Mouse (Mus musculus) T-helper 2 cell (primary cell): Measurements from ENCODE around the gene Elavl1.

Experiments
- in situ Hi-C: fragments of 300-600 bp; cut with MboI, MseI; formaldehyde crosslinking; loops from one replicate; pipeline ENCODE4 v1.15.1; 2025; ENCODE audit warnings: high pct_unique_total_duplicates

Elavl1 gene

DNA sequence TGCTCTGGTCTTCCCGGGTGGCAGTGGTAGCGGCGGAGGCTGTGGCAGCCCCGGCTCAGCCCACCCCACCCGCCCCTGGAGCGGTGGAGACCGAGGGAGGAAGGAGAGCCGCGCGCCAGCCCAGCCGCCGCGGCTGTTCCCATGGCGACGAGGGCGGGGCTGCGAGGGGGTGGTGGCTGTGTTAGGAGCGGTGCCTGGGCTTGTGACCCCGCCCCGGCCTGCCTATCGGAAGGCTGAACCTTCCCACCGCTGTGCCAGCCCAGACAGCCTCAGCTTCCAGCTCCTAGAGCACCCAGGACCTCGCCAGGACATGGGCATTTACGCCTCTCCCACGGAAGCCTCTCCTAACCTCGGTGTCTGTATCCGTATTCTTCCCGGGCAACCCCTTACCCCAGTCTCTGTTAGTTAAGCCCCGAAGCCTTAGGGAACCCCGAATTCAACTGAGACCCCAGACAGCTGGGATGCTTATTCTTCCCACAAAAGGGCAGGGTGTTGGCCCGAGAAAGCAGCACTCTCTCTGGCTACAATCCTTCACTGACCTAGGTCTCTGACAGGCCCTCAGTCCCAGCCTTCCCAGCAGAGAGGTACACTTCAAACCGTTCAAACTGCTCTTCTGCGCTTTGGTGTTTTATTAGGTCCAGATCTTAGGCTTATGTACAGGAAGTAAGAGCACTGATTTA, 65.9 kb downstream of the Elavl1 start, which contains the start of gene Ctxn1:
Gene Ctxn1 (minus strand): TSS at position 150 of the 680 bp plus-strand sequence.
- in situ Hi-C loops, result loop anchor here (5.0 kb wide), 1 partner anchor 63 kb away; no protein-coding TSS in a partner anchor

DNA sequence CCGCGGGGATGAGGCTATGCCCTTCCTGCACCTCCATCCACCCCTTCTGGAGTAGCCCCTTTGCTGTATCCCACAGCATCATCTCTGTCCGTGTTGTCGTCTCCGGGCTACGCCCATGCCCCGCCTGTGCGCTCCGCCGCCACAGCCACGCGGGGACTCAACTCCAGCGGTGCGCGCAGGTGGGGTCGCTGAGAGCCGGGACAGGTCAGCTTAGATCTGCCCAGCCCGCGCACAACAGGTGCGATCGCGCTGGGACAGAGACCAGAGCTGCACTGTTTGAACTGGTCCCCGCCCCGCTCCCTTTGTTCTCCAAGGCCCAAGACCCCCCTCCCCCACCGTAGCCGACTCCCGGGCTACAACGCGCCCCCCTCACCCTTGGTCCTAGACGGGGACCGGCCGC, 66.5 kb downstream of the Elavl1 start:
- in situ Hi-C loops, result loop anchor here (5.0 kb wide), 1 partner anchor 64 kb away; no protein-coding TSS in a partner anchor

DNA sequence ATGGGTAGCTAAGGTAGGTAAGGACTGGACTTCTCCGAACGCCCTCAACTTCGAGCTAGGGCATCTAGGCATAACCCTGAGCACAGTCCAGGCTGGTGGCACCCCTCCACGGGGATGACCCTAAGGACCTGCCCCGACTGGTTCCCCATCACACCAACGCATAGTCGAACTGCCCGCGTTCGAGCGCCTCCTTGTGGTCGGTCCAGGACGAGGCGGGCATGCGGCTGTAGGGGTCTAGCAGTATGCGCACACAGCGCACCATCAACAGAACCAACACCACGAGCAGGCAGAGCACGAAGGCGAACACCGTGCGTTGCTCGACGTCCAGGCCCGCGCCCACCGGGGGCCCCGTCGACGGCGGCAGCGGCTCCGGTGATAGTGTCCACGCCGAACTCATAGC, 67.0 kb downstream of the Elavl1 start:
- in situ Hi-C loops, result loop anchor here (5.0 kb wide), 1 partner anchor 64 kb away; no protein-coding TSS in a partner anchor

DNA sequence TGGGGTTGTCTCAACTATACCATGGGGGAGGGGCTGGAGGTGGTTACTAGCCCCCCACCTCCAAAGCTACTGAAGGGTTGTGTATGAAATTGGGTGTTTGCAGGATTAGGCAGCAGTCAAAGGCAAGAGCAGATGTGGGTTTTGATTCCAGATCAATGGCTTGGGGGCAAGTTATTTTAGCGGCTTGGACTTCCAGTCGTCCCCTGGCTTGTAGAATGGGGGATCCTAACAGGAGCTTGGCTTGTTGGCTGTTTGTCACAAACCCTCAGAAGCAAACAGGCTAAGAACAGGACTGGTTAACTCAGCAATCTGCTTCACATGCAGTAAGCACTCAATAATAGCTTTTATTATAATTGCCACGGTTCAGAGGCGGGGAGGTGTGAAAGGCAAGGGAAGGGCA, 67.9 kb downstream of the Elavl1 start:
- in situ Hi-C loops, result loop anchor here (5.0 kb wide), 1 partner anchor 65 kb away; no protein-coding TSS in a partner anchor

DNA sequence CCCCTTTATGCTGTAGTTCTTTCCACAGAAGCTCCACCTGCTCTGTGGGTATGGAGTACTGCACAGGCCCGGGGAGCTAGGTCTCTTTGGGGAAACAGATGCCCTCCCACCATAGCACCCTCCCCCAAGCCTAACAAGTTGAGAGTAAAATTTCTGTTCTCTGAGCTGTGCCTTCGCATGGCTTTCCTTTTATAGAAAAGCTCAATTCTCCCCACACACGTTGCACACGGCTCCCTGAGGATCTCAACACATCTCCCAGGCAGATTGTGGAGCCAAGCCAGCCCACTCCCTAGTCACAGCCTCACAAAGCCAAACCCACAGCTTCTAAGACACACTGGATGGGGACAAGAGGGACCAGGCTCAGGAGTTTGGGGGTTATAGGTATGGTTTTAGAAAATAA, 68.3 kb downstream of the Elavl1 start:
- in situ Hi-C loops, result loop anchor here (5.0 kb wide), 1 partner anchor 65 kb away; no protein-coding TSS in a partner anchor

DNA sequence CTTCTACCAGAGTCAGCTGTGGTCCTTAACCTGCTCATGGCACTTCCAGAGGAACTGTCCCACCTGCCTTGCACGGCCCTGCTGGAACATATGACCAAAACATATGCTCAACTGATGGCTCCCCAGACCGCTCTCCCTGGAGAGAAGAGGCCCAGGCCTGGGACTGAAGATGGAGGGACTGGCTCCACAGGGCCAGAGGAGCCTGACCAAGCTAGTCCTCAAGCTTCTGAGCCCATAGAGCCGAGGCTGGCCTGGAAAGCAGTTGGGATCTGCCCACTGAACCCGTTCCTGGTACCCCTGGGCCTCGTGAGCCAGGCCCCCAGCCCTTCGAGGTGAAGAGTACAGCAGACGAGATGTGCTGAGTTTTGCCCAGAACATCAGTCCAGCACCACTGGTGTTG, 69.7 kb downstream of the Elavl1 start:
- in situ Hi-C loops, result loop anchor here (5.0 kb wide), 1 partner anchor 67 kb away; no protein-coding TSS in a partner anchor

DNA sequence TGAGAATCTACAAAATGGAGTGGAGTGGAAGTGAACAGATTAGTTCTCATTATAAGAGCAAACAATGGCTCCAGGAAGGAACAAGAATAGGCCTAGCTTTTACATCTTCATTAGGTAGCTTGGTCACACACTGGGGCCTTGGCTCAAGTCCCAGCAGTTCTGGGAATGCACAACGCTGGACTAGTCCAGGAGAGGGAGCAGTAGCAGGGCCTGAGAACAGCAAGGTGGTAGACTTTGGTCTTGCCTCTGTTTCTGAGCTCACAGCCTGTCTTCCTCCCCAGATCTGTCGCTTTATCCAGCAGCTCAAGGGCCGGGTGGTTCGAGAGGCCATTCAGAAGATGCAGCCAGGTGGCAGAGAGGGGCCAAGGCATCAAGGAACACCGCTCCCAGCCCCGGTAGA, 71.2 kb downstream of the Elavl1 start:
- in situ Hi-C loops, result loop anchor here (5.0 kb wide), 1 partner anchor 897 kb away; no protein-coding TSS in a partner anchor

DNA sequence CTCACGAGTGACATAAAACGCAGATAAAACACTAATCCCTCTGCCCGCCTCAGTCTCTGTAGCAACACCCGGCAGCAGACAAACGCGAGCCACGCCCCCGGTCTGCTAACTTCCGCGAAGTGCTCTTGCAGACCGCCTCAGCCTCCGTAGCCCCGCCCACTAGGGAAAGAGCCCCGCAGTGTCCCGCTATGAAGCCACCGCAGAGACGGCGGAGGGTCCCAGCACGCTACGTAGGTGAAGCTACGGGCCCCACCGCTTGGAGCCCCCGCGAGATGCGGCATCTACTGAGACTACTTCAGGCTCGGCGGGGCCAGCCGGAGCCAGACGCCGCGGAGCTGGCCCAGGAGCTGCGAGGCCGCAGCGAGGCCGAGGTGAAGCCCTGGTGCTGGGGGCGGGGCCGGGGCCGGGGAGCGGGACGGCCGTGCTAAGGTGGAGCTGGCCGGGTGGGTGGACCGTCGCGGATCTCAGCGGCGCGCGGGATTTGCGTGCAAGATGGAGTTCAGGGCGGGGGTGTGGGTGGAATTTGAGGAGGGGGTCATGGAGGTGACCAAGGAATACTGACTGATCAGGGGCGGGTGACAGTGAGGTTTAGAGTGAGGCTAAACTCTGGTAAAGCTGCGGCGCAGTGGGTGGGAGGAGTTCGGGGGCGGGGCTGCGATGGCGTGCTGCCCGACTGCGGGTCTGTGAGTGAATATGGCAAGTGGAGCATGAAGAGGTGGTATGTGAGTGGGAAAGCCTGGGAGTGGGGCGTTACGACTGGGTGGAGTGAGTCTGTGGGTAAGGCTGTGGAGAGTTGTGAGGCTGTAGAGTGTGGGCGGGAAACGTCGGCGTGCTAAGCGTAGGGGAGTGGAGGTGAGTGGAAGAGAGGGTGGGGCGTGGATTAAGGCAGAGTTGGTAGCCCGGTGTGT, 72.0 kb downstream of the Elavl1 start, which contains the start of gene Snapc2:
Gene Snapc2 (plus strand): TSS at position 147 of the 908 bp plus-strand sequence.
- in situ Hi-C loops, result loop anchor here (5.0 kb wide), 1 partner anchor 896 kb away; no protein-coding TSS in a partner anchor

DNA sequence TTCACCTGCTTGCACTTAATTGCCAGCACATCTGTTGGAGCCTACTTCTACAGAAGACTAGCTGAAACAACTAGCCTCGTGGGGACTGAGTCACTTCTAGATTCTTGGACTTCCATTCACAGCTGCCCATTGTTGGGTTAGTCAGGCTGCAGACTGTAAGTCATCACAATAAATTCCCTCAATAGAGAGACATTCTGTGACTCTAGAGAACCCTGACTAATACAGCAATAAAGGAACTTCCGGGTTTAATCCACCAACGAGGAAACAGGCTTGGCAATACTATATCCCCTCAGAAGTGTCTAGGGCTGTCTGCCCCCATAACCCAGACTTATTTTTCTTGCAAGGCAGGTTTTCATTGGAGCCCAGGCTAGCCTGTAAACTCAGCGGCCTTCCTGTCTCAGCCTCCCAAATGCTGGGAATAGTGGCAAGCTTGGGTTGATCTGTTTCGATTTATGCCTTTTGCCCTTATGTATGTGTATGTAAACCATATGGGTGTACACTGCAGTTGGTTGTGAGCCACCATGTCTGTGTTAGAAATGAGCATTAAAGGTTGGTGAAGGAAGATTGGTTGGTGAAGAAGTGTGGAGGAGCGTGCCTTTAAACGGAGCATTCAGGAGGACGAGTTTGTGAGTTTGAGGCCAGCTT, 73.0 kb downstream of the Elavl1 start:
- in situ Hi-C loops, result loop anchor here (5.0 kb wide), 1 partner anchor 895 kb away; no protein-coding TSS in a partner anchor

DNA sequence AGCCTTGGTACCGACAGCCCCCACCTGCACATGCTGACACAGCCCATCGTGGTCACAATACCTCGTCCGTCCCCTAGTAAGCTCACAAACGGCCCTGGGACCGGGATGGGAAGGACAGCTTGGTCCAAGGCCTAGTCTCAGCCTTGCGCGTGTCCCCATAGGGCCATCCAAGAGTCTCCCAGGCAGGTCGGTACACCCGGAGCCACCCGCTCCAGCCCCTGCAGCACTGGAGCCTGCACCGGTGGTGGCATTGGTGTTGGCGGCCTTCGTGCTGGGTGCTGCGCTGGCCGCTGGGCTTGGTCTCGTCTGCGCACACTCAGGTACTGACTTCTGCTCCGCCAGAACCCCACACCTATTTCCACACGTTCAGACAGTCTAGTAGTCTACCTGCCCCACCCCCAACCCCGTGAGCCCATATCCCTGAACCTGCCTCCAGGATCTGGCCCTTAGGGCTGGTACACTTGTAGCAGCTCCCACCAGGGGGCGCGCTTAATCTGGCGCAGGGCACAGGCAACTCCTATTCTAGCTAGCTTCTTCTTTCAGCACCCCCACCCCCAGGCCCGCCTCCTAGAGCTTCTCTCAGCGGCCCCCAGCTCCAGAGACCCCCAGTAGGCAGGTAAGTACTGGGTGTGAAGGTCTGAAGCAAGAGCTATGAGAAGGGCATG, 74.8 kb downstream of the Elavl1 start:
- in situ Hi-C loops, result loop anchor here (5.0 kb wide), 1 partner anchor 893 kb away; no protein-coding TSS in a partner anchor

DNA sequence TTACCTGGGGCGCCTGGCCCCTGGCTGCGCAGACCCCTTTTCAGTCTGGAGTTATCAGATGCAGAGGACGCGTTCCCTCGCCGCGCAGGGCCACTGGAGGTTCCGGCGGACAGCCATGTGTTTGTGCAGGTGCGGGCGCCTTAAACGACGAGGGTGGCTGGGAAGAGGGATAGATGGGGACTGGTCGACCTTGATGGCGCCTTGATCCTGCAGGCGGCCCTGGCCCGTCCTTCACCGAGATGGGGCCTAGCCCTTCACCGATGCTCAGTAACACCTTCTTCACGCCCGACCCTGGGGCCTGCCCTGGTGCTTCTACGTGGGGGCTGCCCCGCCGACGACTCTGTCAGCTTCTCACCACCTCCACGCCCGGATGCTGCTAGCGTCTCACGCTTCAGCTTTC, 76.0 kb downstream of the Elavl1 start:
- in situ Hi-C loops, result no loop called here

DNA sequence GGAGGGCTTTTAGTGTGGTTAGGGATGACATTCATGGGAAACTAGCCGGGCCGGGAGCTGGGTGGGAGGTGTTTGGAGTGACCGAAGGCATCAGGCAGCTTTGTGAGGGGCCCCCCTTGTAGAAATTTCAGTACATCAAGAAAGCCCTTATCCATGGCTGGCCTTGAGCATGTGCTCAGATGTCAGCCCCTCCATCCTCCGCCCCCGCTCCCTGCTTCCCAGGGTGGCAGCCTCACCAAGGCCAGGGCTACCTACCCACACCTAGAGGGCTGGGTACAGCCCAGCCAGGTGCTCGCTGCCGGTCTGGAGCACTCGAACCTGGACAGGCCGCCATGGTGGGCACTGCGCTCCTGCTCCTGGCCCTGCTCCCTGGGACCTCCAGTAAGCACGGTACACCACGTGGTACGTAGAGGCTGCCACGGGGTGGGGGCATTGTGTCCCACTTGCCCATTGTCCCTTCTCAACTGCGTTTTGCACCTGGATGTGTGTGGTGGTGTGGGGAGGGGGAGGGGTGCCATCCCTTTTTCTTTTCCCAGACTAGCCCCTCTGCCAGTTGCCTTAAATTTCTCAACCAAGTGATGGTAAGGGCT, 77.2 kb downstream of the Elavl1 start, which contains the start of gene Tgfbr3l:
Gene Tgfbr3l (plus strand): TSS at position 264 of the 590 bp plus-strand sequence.
- in situ Hi-C loops, result no loop called here

DNA sequence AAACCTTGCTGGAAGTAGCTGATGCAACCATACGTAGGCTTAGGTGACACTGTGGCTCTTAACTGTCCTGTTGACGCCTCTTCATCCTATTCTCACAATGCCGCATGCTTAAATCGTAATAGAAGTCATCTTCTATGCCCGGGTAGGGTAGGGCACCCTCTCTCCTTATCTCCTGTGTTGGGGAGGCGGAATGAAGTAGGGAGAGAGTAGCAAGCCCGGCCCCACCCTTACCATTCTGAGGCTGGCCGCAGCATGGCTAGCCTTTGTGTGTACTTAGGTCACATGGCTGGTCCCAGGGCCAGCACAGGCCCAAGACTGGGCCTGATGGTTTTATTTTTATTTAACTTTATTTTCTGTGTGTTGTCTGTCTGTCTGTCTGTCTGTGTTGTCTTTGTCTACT, 78.0 kb downstream of the Elavl1 start:
- in situ Hi-C loops, result no loop called here

DNA sequence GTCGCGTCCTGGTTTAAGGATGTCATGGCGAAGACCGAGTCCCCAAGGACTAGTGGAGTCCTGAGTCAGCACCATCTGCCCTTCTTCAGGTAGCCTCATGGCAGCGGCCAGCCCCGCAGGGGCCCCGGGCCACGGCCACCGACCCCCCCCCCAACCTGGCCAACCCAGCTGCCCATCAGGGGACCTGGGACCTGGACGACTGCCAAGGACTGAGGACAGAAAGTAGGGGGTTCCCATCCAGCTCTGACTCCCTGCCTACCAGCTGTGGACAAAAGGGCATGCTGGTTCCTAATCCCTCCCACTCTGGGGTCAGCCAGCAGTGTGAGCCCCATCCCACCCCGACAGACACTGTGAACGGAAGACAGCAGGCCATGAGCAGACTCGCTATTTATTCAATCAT, 79.5 kb downstream of the Elavl1 start:
- in situ Hi-C loops, result no loop called here

DNA sequence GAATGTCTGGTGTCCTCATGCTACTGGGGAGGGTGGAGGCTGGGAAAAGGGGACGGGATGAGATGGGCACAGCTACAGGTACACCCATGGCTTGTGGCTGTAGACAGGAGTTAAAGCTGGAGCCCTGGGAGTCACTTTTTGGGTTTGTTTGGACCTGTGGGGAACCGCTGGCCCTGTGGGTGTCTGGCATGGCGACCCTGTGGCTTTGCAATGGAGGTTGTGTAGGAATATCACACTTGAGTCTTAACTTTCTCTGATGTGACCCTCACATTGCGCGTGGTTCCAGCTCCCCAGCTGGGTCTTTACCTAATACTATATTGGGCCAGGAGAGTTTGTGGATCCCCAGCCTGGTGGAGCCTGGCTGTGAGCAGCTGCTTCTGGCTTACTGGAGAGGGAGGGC, 80.2 kb downstream of the Elavl1 start:
- in situ Hi-C loops, result no loop called here

DNA sequence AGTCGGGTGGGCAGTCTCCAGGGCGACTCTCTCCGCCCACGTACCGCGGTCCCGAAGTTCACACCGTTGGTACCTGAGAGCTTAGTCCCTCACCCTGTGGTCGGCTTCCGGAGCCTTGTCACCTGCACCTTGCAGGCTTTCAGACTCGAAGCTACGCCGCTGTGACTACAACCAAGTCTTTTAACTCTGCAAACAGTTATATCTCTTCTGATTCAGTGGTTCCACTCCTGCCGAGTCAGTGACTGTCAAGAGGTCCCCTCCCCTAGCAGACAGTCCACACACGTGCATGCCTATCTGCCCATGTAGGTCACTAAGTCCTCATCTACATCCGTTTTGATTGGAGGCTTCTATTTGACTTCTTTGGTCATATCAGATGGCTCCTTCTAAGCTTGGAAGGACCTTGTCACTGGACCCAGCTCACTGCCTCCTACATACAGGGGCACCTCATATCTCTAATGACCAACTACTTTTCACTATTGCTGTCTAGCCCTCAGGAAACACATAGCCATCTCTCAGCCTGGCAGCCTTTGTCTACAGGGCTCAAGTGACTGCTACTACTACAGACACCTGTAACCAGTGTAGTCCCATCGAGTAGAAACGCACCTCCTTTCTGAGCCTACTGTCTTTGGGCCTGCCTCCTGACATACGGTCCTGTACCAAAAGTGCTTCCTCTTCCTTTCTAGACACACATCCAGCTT, 85.9 kb downstream of the Elavl1 start:
- in situ Hi-C loops, result no loop called here

DNA sequence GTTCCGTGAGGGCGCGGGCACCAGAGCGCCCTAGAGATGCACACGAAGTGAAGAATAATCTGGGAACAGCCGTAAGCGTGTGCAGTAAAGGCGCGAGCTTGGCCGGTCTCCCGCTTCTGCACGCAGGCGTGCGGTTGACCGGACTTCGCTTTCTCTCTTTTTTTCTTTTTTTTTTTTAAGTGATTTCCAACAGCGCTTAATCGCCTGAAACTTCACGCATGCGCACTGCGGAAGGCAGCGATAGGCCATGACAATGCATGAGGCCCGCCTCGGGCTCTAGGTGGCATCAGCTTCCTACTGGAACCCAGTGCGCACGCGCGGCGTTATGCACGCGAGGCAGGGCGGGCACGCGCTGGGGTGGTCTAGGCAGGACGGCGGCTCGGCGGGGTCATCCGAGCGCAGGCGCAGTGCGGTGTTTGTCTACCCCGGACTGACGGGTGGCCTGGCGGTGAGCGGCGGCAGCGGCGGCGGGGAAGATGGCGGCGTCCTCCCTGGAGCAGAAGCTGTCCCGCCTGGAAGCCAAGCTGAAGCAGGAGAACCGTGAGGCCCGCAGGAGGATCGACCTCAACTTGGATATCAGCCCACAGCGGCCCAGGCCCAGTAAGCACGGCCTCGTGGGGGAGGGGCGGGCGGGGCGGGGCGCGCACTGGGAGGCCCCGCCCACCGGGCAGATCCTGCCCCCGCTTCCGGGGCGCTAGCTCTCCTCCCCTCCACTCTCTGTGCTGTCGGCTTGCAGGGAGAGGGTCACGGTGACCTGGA, 86.6 kb downstream of the Elavl1 start, which contains the start of the genes Map2k7 and Gm49320:
Gene Map2k7 (plus strand): TSS at position 307 of the 759 bp plus-strand sequence.
Gene Gm49320 (plus strand): TSS at position 432 of the 759 bp plus-strand sequence.
- in situ Hi-C loops, result no loop called here

DNA sequence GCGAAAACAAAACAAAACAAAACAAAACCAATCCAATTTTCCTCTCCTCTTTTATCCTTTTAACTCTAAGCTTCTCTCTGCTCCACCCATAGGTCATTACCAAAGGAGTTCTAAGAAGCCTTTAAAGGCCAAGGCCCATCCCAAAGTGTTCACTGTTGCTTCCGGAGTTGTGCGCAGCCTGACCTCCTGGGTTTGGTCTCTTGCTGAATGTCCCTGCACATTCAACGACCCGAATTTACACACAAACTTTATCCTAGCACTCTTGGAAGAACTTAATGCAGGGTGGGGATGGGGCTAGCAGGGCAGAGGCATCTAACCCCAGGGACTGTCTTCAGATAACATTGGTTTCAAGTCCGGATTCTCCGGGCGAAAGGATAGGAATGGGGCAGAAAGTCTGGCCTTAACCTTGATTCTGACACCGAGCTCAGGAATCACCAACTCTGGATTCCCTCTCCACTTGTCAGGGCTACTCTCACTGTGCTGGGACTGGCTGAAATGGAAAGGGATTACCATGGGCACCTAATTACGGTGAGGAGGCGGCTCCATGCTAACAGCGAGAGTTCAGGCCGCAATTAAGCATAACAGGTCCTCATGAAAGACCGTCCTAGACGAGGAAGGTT, 87.3 kb downstream of the Elavl1 start:
- in situ Hi-C loops, result no loop called here
